Mouse (Mus musculus) B cell, adult 2 months (primary cell): ENCODE results near the gene Theg.

Source experiments
- DNase-seq, 2 experiments: peaks; one replicate each; pipeline ENCODE4 v3.0.0; 2022

Theg gene

GRCm38 (mm10) chr10:79533126-79533911 lies 53.8 kb downstream of the Theg start, which contains the start of gene Plpp2:
TSS of gene Plpp2 (minus strand) at chr10:79533796.
- peak; percentile 76 to 77 for DNase-seq

- no peak for DNase-seq
Measured at GRCm38 (mm10) chr10:79532678-79533077, 54.5 kb downstream of the Theg start.

GRCm38 (mm10) chr10:79531593-79531992 lies 55.5 kb downstream of the Theg start:
- no peak for DNase-seq

GRCm38 (mm10) chr10:79530721-79531120 lies 56.4 kb downstream of the Theg start:
- DNase-seq = no peak

GRCm38 (mm10) chr10:79530241-79530640 lies 56.9 kb downstream of the Theg start:
- DNase-seq = no peak

- DNase-seq = no peak
Measured at GRCm38 (mm10) chr10:79528081-79528480, 59.0 kb downstream of the Theg start.

GRCm38 (mm10) chr10:79527453-79527845 lies 59.7 kb downstream of the Theg start:
- DNase-seq = no peak

GRCm38 (mm10) chr10:79526661-79527452 lies 60.3 kb downstream of the Theg start:
- no peak for DNase-seq
